Mouse (Mus musculus) liver, adult 2 months (tissue): ENCODE measurements around the gene Ncor1.

Experiments used
- CTCF ChIP-seq: fragments of 200-500 bp; IDR thresholded peaks from 2 replicates; pipeline ENCODE4 v1.5.1; 2011; ENCODE audit warnings: low read depth, low read length, control low read depth
- POLR2A ChIP-seq: fragments of 200-500 bp; IDR thresholded peaks from 2 replicates; pipeline ENCODE4 v1.6.1; 2011; ENCODE audit warnings: low read length, control low read depth; ENCODE audit not compliant: insufficient read depth; ENCODE audit errors: extremely low read depth

- no peak for TF ChIP-seq CTCF
- TF ChIP-seq POLR2A: no peak
Measured at GRCm38 (mm10) chr11:62332228-62332627, 126.1 kb downstream of the Ncor1 start.
